Mouse (Mus musculus): Measurements from ENCODE around the gene Pex19. TPM values are rescaled to one million over a fixed set of nuclear protein-coding genes. Genes with fewer than 3 reads are reported as not detected.

Gene Pex19
- polyA plus RNA-seq, 1 experiment from 2014 or later, result 132 TPM

GRCm38 (mm10) chr1:172116948-172117347 lies 9.6 kb upstream of the Pex19 start:
- no peaks in the 10 kb centered on the region for H3K4me1 ChIP-seq (replicated peaks; ENCODE audit: control insufficient read depth, insufficient read depth, low read length)
- no peaks in the 10 kb centered on the region for H3K27me3 ChIP-seq (replicated peaks; ENCODE audit: control insufficient read depth, insufficient read depth, low read length)
- no peak for TF ChIP-seq CTCF (IDR thresholded peaks at IDR 0.05; ENCODE audit: low read depth)
- H3K9me3 ChIP-seq (ENCODE audit: control insufficient read depth), result no peaks in the 10 kb centered on the region
- no peak overlapping the region for H3K27ac ChIP-seq (ENCODE audit: low read depth, low read length)
- no peak overlapping the region for H3K4me2 ChIP-seq (replicated peaks; ENCODE audit: low read depth)
- ATAC-seq, result no peak
- peaks cover 99% of the 10 kb centered on the region for H3K36me3 ChIP-seq (ENCODE audit: control insufficient read depth, insufficient read depth)
- 90% methylated on average over 5 of the region's 5 CpGs for WGBS
- H3K4me3 ChIP-seq (ENCODE audit: low read depth, low read length), result no peak overlapping the region
- no peak overlapping the region for H3K9ac ChIP-seq (ENCODE audit: low read depth, low read length)

- WGBS, result 66% methylated on average over 6 of the region's 6 CpGs
- peaks cover 96% of the 10 kb centered on the region for H3K36me3 ChIP-seq (ENCODE audit: control insufficient read depth, insufficient read depth)
- no peak overlapping the region for H3K9ac ChIP-seq (ENCODE audit: low read depth, low read length)
- H3K27ac ChIP-seq (ENCODE audit: low read depth, low read length), result no peak overlapping the region
- no peaks in the 10 kb centered on the region for H3K4me1 ChIP-seq (replicated peaks; ENCODE audit: control insufficient read depth, insufficient read depth, low read length)
- H3K9me3 ChIP-seq (ENCODE audit: control insufficient read depth), result no peaks in the 10 kb centered on the region
- no peak for TF ChIP-seq CTCF (IDR thresholded peaks at IDR 0.05; ENCODE audit: low read depth)
- no peak overlapping the region for H3K4me3 ChIP-seq (ENCODE audit: low read depth, low read length)
- no peaks in the 10 kb centered on the region for H3K27me3 ChIP-seq (replicated peaks; ENCODE audit: control insufficient read depth, insufficient read depth, low read length)
- no peak for ATAC-seq
- no peak overlapping the region for H3K4me2 ChIP-seq (replicated peaks; ENCODE audit: low read depth)
Observed at GRCm38 (mm10) chr1:172119100-172119499, 7.5 kb upstream of the Pex19 start.

- H3K4me2 ChIP-seq (replicated peaks; ENCODE audit: low read depth), result no peak overlapping the region
- peaks cover 90% of the 10 kb centered on the region for H3K36me3 ChIP-seq (ENCODE audit: control insufficient read depth, insufficient read depth)
- ATAC-seq, result no peak
- TF ChIP-seq CTCF (IDR thresholded peaks at IDR 0.05; ENCODE audit: low read depth), result peak; percentile 89
- H3K4me1 ChIP-seq (replicated peaks; ENCODE audit: control insufficient read depth, insufficient read depth, low read length), result no peaks in the 10 kb centered on the region
- H3K27me3 ChIP-seq (replicated peaks; ENCODE audit: control insufficient read depth, insufficient read depth, low read length), result no peaks in the 10 kb centered on the region
- H3K4me3 ChIP-seq (ENCODE audit: low read depth, low read length), result no peak overlapping the region
- 46% methylated on average over 3 of the region's 3 CpGs for WGBS
- no peaks in the 10 kb centered on the region for H3K9me3 ChIP-seq (ENCODE audit: control insufficient read depth)
- H3K27ac ChIP-seq (ENCODE audit: low read depth, low read length), result no peak overlapping the region
- no peak overlapping the region for H3K9ac ChIP-seq (ENCODE audit: low read depth, low read length)
Observed at GRCm38 (mm10) chr1:172119720-172120119, 6.8 kb upstream of the Pex19 start.

GRCm38 (mm10) chr1:172122671-172123070 lies 3.9 kb upstream of the Pex19 start:
- no peak overlapping the region for H3K4me2 ChIP-seq (replicated peaks; ENCODE audit: low read depth)
- H3K27ac ChIP-seq (ENCODE audit: low read depth, low read length), result no peak overlapping the region
- peaks cover 4% of the 10 kb centered on the region; the same call in 1 of the 2 replicates for H3K4me1 ChIP-seq (replicated peaks; ENCODE audit: control insufficient read depth, insufficient read depth, low read length)
- no peaks in the 10 kb centered on the region for H3K9me3 ChIP-seq (ENCODE audit: control insufficient read depth)
- no peaks in the 10 kb centered on the region for H3K27me3 ChIP-seq (replicated peaks; ENCODE audit: control insufficient read depth, insufficient read depth, low read length)
- no peak overlapping the region for H3K4me3 ChIP-seq (ENCODE audit: low read depth, low read length)
- no peak for ATAC-seq
- H3K36me3 ChIP-seq (ENCODE audit: control insufficient read depth, insufficient read depth), result peaks cover 61% of the 10 kb centered on the region
- TF ChIP-seq CTCF (IDR thresholded peaks at IDR 0.05; ENCODE audit: low read depth), result no peak
- WGBS, result 66% methylated on average over 2 of the region's 2 CpGs
- H3K9ac ChIP-seq (ENCODE audit: low read depth, low read length), result no peak overlapping the region

GRCm38 (mm10) chr1:172124572-172124971 lies 2.0 kb upstream of the Pex19 start:
- no peak overlapping the region for H3K27ac ChIP-seq (ENCODE audit: low read depth, low read length)
- H3K27me3 ChIP-seq (replicated peaks; ENCODE audit: control insufficient read depth, insufficient read depth, low read length), result no peaks in the 10 kb centered on the region
- peaks cover 50% of the 10 kb centered on the region for H3K36me3 ChIP-seq (ENCODE audit: control insufficient read depth, insufficient read depth)
- no peak overlapping the region for H3K4me2 ChIP-seq (replicated peaks; ENCODE audit: low read depth)
- WGBS, result 78% methylated on average over 6 of the region's 6 CpGs
- no peaks in the 10 kb centered on the region for H3K9me3 ChIP-seq (ENCODE audit: control insufficient read depth)
- peaks cover 4% of the 10 kb centered on the region; the same call in 1 of the 2 replicates for H3K4me1 ChIP-seq (replicated peaks; ENCODE audit: control insufficient read depth, insufficient read depth, low read length)
- TF ChIP-seq CTCF (IDR thresholded peaks at IDR 0.05; ENCODE audit: low read depth), result no peak
- H3K9ac ChIP-seq (ENCODE audit: low read depth, low read length), result no peak overlapping the region
- ATAC-seq, result no peak
- no peak overlapping the region for H3K4me3 ChIP-seq (ENCODE audit: low read depth, low read length)

GRCm38 (mm10) chr1:172127487-172127886 lies 932 bp downstream of the Pex19 start:
- 21% methylated on average over 5 of the region's 5 CpGs for WGBS
- Histone ChIP-seq H3K4me1 (replicated peaks; ENCODE audit: control insufficient read depth, insufficient read depth, low read length) (peaks cover 4% of the 10 kb centered on the region; the same call in 1 of the 2 replicates), H3K36me3 (ENCODE audit: control insufficient read depth, insufficient read depth) (peaks cover 49% of the 10 kb centered on the region), H3K4me2 (replicated peaks; ENCODE audit: low read depth) (peak overlapping the region; percentile 83), H3K27me3 (replicated peaks; ENCODE audit: control insufficient read depth, insufficient read depth, low read length) (no peaks in the 10 kb centered on the region), H3K27ac (ENCODE audit: low read depth, low read length) (peak overlapping the region; percentile 83), H3K4me3 (ENCODE audit: low read depth, low read length) (peak overlapping the region; percentile 69), H3K9me3 (ENCODE audit: control insufficient read depth) (no peaks in the 10 kb centered on the region), H3K9ac (ENCODE audit: low read depth, low read length) (peak overlapping the region; percentile 78)
- no peak for TF ChIP-seq CTCF (IDR thresholded peaks at IDR 0.05; ENCODE audit: low read depth)
- peak; percentile 77 for ATAC-seq

- H3K9ac ChIP-seq (ENCODE audit: low read depth, low read length), result no peak overlapping the region
- no peaks in the 10 kb centered on the region for H3K27me3 ChIP-seq (replicated peaks; ENCODE audit: control insufficient read depth, insufficient read depth, low read length)
- no peak for ATAC-seq
- WGBS, result 95% methylated on average over 15 of the region's 15 CpGs
- H3K9me3 ChIP-seq (ENCODE audit: control insufficient read depth), result no peaks in the 10 kb centered on the region
- H3K36me3 ChIP-seq (ENCODE audit: control insufficient read depth, insufficient read depth), result peaks cover 47% of the 10 kb centered on the region
- H3K27ac ChIP-seq (ENCODE audit: low read depth, low read length), result no peak overlapping the region
- no peak overlapping the region for H3K4me2 ChIP-seq (replicated peaks; ENCODE audit: low read depth)
- TF ChIP-seq CTCF (IDR thresholded peaks at IDR 0.05; ENCODE audit: low read depth), result no peak
- H3K4me3 ChIP-seq (ENCODE audit: low read depth, low read length), result no peak overlapping the region
- H3K4me1 ChIP-seq (replicated peaks; ENCODE audit: control insufficient read depth, insufficient read depth, low read length), result peaks cover 4% of the 10 kb centered on the region; the same call in 1 of the 2 replicates
Observed at GRCm38 (mm10) chr1:172128563-172128962, 2.0 kb downstream of the Pex19 start.

Data from intestine, postnatal 0 days (tissue).